Mouse (Mus musculus): ENCODE data around the gene Gpr61.

DNA sequence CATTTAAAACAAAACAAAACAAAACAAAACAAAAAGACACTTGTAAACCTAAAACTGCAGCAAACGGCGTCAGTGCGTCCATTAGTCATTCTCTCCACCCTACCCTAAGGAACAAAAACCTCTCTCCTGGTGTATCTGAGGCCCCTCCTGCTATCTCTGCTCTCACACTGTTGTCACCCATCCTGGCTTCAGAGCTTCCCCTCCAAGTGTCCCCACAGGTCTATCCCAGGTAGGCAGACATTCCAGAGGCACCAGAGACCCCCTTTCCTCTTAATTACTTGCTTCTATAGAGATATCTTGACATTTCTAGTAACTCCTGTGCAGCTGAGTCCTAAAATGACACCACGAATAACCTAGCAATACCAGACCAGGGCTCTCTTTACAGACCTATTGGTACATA, 25.3 kb downstream of the Gpr61 start:
- TF ChIP-seq CTCF (IDR thresholded peaks at IDR 0.05; ENCODE audit: low read depth) (no peak), EP300 (IDR thresholded peaks at IDR 0.05; ENCODE audit: low read depth) (no peak)

All from liver, embryonic 14.5 days (tissue).